Mouse (Mus musculus) stomach, postnatal 0 days (tissue): ENCODE results near the gene Gpr107.

Experiments
- CTCF ChIP-seq: IDR thresholded peaks from 2 replicates; pipeline ENCODE4 v1.5.1; 2016; ENCODE audit warnings: antibody characterized with exemption, low read depth, mild to moderate bottlenecking, moderate library complexity
- EP300 ChIP-seq: optimal IDR thresholded peaks from 2 replicates; pipeline ENCODE3; 2016; ENCODE audit warnings: antibody characterized with exemption

DNA sequence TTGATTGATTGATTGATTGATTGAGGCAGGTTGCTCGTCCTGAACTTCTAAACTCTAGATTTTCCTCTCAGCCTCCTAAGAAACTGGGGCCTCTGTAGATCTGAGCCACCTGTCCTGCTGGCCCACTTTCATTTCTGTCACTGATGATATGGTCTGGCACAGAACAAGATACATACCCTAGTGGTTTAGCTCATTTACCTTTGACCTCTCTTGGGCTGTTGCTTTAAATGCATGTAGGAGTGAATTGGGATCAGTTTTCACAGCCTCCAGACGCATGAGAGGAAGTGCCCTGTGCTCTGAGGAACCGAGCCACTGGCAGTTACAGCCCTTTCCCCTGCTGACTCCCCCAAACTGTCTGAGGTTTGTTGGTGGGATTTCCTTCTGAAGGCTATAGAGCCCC, 50.2 kb downstream of the Gpr107 start:
- TF ChIP-seq EP300 = no peak
- TF ChIP-seq CTCF = no peak
